Mouse (Mus musculus) heart, postnatal 0 days (tissue): ENCODE measurements around the gene Nhsl2. TPM values are rescaled to one million over a fixed set of nuclear protein-coding genes. Genes with fewer than 3 reads are reported as not detected.

Experiments used
- ATAC-seq: fragments of 200-750 bp; cut with Nextera tagmentation; 2 replicates; pipeline ENCODE4 v1.8.0; 2017; ENCODE audit warnings: low read depth, moderate number of reproducible peaks, moderate library complexity; ENCODE audit not compliant: insufficient read depth
- DNase-seq: peaks from one replicate; pipeline ENCODE4 v3.0.0-alpha.2; 2016; ENCODE audit warnings: low spot score
- H3K27ac ChIP-seq: fragments of 300-500 bp; sonication (generic); 2 replicates; pipeline ENCODE4 v1.5.1; 2014; ENCODE audit warnings: low read depth, mild to moderate bottlenecking
- H3K27me3 ChIP-seq: fragments of 300-500 bp; sonication (generic); 2 replicates; pipeline ENCODE4 v1.6.1; 2014; ENCODE audit warnings: low read length, mixed read lengths; ENCODE audit not compliant: control insufficient read depth, insufficient read depth
- H3K36me3 ChIP-seq: fragments of 300-500 bp; sonication (generic); replicated peaks from 2 replicates; pipeline ENCODE4 v1.6.1; 2014; ENCODE audit warnings: low read length, mixed read lengths; ENCODE audit not compliant: control insufficient read depth, insufficient read depth
- H3K4me1 ChIP-seq: fragments of 300-500 bp; sonication (generic); 2 replicates; pipeline ENCODE4 v1.6.1; 2014; ENCODE audit warnings: antibody characterized with exemption; ENCODE audit not compliant: control insufficient read depth, insufficient read depth
- H3K4me2 ChIP-seq: fragments of 300-500 bp; sonication (generic); 2 replicates; pipeline ENCODE4 v1.6.1; 2014; ENCODE audit warnings: low read depth, mild to moderate bottlenecking, low read length, moderate library complexity
- H3K4me3 ChIP-seq: fragments of 300-500 bp; sonication (generic); 2 replicates; pipeline ENCODE4 v1.5.1; 2014; ENCODE audit warnings: low read depth, low read length
- H3K9ac ChIP-seq: fragments of 300-500 bp; sonication (generic); replicated peaks from 2 replicates; pipeline ENCODE4 v1.6.1; 2014; ENCODE audit warnings: low read depth, low read length, mixed read lengths
- H3K9me3 ChIP-seq: fragments of 300-500 bp; sonication (generic); replicated peaks from 2 replicates; pipeline ENCODE4 v1.6.1; 2016; ENCODE audit warnings: low read length; ENCODE audit not compliant: control insufficient read depth
- CTCF ChIP-seq: IDR thresholded peaks from 2 replicates; pipeline ENCODE4 v1.5.1; 2016; ENCODE audit warnings: antibody characterized with exemption, control low read depth, low read depth
- EP300 ChIP-seq: IDR thresholded peaks from 2 replicates; pipeline ENCODE4 v1.6.1; 2016; ENCODE audit warnings: antibody characterized with exemption, low read depth
- WGBS: fragments of 180-500 bp; shearing (Covaris S2); extraction: QIAGEN DNeasy Blood & Tissue Kit; methylation state at CpG from one replicate; pipeline ENCODE4 v1.1.7; 2014; 5-methylcytosine and 5-hydroxymethylcytosine counted together
- polyA plus RNA-seq: library from polyadenylated mRNA; unstranded; fragments of >200 nt; fragmentation: Nextera tagmentation; extraction: Ambion mirVana; gene quantifications from 2 replicates; pipeline ENCODE4 v1.2.1, GENCODE M21; 2015
- total RNA-seq: library from RNA; depleted of rRNA; stranded (reverse); fragments of >200 nt; gene quantifications from 2 replicates; pipeline ENCODE4 v1.2.3, GENCODE M21; 2014; ENCODE audit warnings: low replicate concordance

Gene Nhsl2
- total and polyA plus RNA-seq, 2 experiments from 2014 or later, result 2.9 to 18.7 TPM

DNA sequence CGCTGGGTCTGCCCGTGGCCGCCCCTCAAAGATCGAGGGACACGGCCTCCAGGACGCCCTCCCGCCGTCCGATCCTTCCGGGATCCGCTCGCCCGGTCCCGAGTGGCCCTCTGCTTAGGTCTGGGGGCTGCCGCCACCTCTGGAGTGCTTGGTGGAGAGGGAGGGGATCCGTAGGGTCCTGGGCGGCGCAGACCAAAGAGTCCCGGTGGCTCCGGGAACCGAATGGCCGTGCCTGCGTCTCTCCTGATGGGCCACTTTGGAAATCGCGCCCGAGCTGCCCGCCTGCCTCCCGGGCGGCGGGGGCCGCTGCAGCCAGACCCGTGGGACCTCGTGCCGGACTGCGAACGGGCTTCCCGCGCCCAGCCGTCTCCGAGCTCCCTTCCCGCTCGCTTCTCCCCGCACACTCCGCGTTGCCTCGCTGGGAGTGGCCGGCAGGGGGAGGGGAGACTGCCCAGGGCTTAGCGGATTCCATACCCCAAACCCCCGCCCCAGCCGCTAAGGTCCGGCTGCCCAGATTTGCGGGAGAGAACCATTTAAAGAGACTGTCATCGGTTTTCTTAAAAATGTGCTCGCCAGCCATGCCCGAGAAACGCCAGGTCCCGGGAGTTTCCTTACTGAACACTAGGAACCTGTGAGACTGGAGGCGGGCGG, 841 bp downstream of the Nhsl2 start:
- no peaks in the 10 kb centered on the region for H3K36me3 ChIP-seq
- H3K4me3 ChIP-seq, result peak overlapping the region; percentile 57
- TF ChIP-seq EP300 (no peak), CTCF (peak; percentile 17; the same call in 1 of the 2 replicates)
- no peak overlapping the region for H3K27ac ChIP-seq
- ATAC-seq (peak; percentile 41), DNase-seq (peak; percentile 17)
- peak overlapping the region; percentile 48 for H3K9ac ChIP-seq
- H3K9me3 ChIP-seq, result no peaks in the 10 kb centered on the region
- 0 out of 2 replicates have a peak, but pooled peaks cover 7% of the 10 kb centered on the region for H3K27me3 ChIP-seq
- H3K4me2 ChIP-seq, result peak overlapping the region; percentile 89
- WGBS, result 25% methylated on average over 42 of the region's 59 CpGs
- no peaks in the 10 kb centered on the region for H3K4me1 ChIP-seq

DNA sequence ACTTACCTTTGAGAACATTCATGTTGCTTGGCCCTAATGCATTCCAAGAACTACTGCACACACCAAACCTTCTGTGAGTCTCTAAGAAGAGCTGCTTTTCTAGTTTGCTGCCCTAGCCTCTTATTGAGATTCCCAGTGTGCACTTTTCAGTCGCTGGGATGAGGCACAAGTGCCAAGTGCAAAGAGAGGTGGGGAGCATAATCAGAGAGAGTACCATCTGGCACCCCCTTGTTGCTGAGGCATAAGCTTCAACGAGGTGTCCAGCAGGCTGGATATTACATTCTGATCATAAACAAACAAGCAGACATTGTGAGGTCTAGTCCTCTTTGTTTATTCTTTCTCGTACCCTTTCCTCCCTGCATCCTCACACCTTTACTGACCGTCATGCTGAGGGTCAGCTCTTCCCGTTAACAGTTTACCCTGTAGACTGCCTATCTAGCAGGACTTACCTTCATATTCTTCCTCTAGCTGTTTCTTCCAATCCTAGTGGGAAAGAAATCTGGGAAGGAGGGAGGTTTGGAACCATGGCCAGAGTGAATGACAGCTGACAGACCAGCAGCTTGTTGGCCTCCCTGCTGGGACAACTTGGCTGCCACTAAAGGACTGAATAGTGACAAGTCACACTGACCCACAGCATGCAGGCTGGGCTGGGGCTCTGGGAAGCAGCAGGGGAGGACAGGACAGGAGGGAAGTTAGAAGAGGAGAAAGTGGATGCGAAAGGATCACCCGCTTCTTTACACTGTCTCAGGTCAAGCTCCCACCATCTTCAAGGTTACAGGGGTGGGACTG, 2.6 kb downstream of the Nhsl2 start:
- 73% methylated on average over 7 of the region's 7 CpGs for WGBS
- H3K27me3 ChIP-seq, result 0 out of 2 replicates have a peak, but pooled peaks cover 7% of the 10 kb centered on the region
- no peak for ATAC-seq

DNA sequence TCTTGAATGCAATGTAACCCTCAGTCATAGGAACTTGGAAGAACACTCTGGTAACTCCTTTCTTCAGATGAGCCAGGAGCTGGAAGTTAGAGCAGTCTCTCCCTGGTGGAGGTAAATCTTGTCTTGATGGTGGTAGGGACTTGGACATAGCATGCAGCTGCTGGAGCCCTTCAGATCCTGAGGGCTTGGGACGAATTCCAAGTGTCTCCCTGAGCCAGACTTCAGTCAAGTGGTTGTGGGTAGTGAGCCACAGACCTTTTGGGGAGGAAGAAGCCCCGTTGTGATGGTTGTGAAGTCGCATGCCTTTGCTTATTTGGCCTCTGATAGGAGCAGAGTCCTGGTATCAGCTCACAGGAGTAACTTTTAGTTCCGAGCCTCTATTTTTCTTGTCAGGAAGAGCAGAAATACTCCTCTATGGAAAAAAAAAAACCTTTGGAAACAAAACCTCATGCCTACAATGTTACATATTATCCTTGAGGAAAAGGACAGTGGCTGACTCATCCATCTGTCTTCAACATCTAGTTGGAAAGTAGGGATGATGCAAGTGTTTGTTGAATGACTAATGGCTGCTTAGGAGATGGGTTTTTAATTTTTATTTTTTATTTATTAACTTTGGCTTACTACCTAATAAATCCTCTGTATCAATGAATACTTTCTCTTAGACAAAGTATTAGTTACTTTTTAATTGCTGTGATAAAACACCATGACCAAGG, 14.6 kb downstream of the Nhsl2 start:
- Histone ChIP-seq H3K36me3 (no peaks in the 10 kb centered on the region), H3K4me3 (no peak overlapping the region), H3K27ac (no peak overlapping the region), H3K9ac (no peak overlapping the region), H3K4me2 (no peak overlapping the region), H3K4me1 (no peaks in the 10 kb centered on the region), H3K9me3 (no peaks in the 10 kb centered on the region), H3K27me3 (no peaks in the 10 kb centered on the region; the same call in 1 of the 2 replicates)
- WGBS, result 39% methylated on average over 4 of the region's 4 CpGs
- DNase-seq, result no peak
- TF ChIP-seq CTCF, result no peak
- no peak for TF ChIP-seq EP300
- no peak for ATAC-seq

More for the DNA sequence above, 2.6 kb downstream of the Nhsl2 start:
- TF ChIP-seq EP300 (no peak), CTCF (no peak)
- Histone ChIP-seq H3K4me1 (no peaks in the 10 kb centered on the region), H3K36me3 (no peaks in the 10 kb centered on the region), H3K4me3 (no peak overlapping the region), H3K4me2 (no peak overlapping the region), H3K27ac (no peak overlapping the region), H3K9ac (no peak overlapping the region), H3K9me3 (no peaks in the 10 kb centered on the region)
- DNase-seq, result no peak

DNA sequence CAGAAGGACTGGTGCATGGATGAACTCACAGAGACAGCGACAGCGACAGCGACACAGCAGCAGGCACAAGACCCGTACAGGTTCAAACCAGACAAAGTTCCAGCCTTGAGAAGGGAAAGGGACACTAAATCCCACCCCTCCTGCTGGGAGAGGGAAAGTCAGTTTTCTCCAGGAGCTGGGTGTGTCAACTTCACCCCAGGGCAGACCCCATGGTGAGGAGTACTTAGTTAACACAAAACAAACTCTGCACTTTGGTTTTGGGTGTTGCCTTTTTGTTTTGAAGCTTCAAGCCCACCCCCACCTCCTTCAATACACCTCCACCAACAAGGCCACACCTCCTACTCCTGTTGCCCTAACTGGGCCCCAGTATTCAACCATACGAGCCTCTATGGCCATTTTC, 15.6 kb downstream of the Nhsl2 start:
- DNase-seq, result no peak
- Histone ChIP-seq H3K4me1 (no peaks in the 10 kb centered on the region), H3K4me2 (no peak overlapping the region), H3K27me3 (no peaks in the 10 kb centered on the region; the same call in 1 of the 2 replicates), H3K9me3 (no peaks in the 10 kb centered on the region), H3K27ac (no peak overlapping the region), H3K9ac (no peak overlapping the region), H3K4me3 (no peak overlapping the region), H3K36me3 (no peaks in the 10 kb centered on the region)
- 65% methylated on average over 5 of the region's 5 CpGs for WGBS
- no peak for TF ChIP-seq EP300
- no peak for TF ChIP-seq CTCF
- ATAC-seq, result no peak

DNA sequence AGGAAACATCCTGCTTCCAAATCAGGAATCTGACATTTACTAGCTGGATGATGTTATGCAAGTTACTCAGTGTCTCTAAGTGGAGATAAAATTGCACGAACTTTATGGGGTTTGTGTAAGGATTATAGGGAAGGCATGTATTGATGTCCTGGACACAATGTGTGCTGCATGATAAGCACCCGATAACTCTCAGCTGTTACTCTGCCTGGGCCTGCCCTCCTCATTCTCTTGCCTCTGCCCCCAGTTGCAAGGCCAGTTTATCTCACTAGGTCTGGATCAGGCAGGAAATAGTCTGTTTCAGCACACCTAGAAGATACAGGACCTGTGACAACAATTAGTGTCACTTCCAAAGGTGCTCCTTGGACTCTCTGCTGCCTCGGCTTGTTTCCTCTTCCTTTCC, 25.0 kb downstream of the Nhsl2 start:
- 45% methylated on average over 3 of the region's 3 CpGs for WGBS
- TF ChIP-seq CTCF, result no peak
- no peak for TF ChIP-seq EP300
- no peaks in the 10 kb centered on the region for H3K4me1 ChIP-seq
- no peak overlapping the region for H3K4me3 ChIP-seq
- no peaks in the 10 kb centered on the region for H3K27me3 ChIP-seq
- no peaks in the 10 kb centered on the region for H3K36me3 ChIP-seq
- DNase-seq (no peak), ATAC-seq (no peak)
- H3K27ac ChIP-seq, result peak overlapping the region; percentile 51
- H3K9me3 ChIP-seq, result no peaks in the 10 kb centered on the region
- H3K9ac ChIP-seq, result no peak overlapping the region
- no peak overlapping the region for H3K4me2 ChIP-seq
